Mouse (Mus musculus) ES-Bruce4 (cell line): ENCODE measurements at regions not wholly inside any gene's neighbourhood (a gene's known extent, or its start where the extent isn't known, plus 50 kb on each side); places are given as distances from the start of the nearest gene placed in this dataset.

ENCODE experiments used
- CTCF ChIP-seq: IDR thresholded peaks from one replicate; pipeline ENCODE4 v1.8.1; 2011; ENCODE audit warnings: low read depth, low read length
- EP300 ChIP-seq: IDR thresholded peaks from 2 replicates; pipeline ENCODE4 v1.6.1; 2011; ENCODE audit warnings: low read depth, low read length; ENCODE audit not compliant: insufficient read depth

- no peak for TF ChIP-seq CTCF
- no peak for TF ChIP-seq EP300
These were observed 208.3 kb upstream of the Rnaseh2b start for GRCm38 (mm10) chr14:62084047-62084446.
